Comparison of ENCODE assay signal across 29 mouse cellular contexts in genomic region chr8:7489948-7490347, GRCm38 (mm10).
"Had no signal": no experiment of that assay in that cellular context is flagged by ENCODE, and none has a peak within 500 bp of the region (broad histone marks: within the 10 kb centered on the region; RNA-seq: fewer than 3 reads in every experiment).

No protein-coding gene starts in this region.

- H3K36me3 ChIP-seq: embryonic facial prominence, embryonic 10.5 days; embryonic facial prominence, embryonic 12.5 days; embryonic facial prominence, embryonic 13.5 days; embryonic facial prominence, embryonic 15.5 days; forebrain, embryonic 10.5 days; forebrain, embryonic 12.5 days; forebrain, embryonic 15.5 days had no signal

- H3K4me1 ChIP-seq: embryonic facial prominence, embryonic 10.5 days; embryonic facial prominence, embryonic 12.5 days; embryonic facial prominence, embryonic 13.5 days; embryonic facial prominence, embryonic 15.5 days; forebrain, embryonic 10.5 days; forebrain, embryonic 12.5 days; forebrain, embryonic 13.5 days; forebrain, embryonic 15.5 days had no signal

- H3K4me2 ChIP-seq: embryonic facial prominence, embryonic 12.5 days; embryonic facial prominence, embryonic 13.5 days; embryonic facial prominence, embryonic 15.5 days; forebrain, embryonic 12.5 days; forebrain, embryonic 13.5 days; forebrain, embryonic 15.5 days had no signal

- H3K27ac ChIP-seq: embryonic facial prominence, embryonic 10.5 days; embryonic facial prominence, embryonic 12.5 days; embryonic facial prominence, embryonic 13.5 days; embryonic facial prominence, embryonic 15.5 days; forebrain, embryonic 10.5 days; forebrain, embryonic 12.5 days; forebrain, embryonic 13.5 days; forebrain, embryonic 15.5 days; gastrocnemius, adult 2 months; heart, adult 2 months had no signal

- H3K27me3 ChIP-seq: embryonic facial prominence, embryonic 12.5 days; embryonic facial prominence, embryonic 13.5 days; embryonic facial prominence, embryonic 15.5 days; forebrain, embryonic 12.5 days; forebrain, embryonic 13.5 days; forebrain, embryonic 15.5 days had no signal

- H3K9ac ChIP-seq: embryonic facial prominence, embryonic 12.5 days; embryonic facial prominence, embryonic 13.5 days; embryonic facial prominence, embryonic 15.5 days; forebrain, embryonic 12.5 days; forebrain, embryonic 13.5 days; forebrain, embryonic 15.5 days; forebrain, postnatal 0 days had no signal

- H3K9me3 ChIP-seq: embryonic facial prominence, embryonic 10.5 days; embryonic facial prominence, embryonic 12.5 days; embryonic facial prominence, embryonic 13.5 days; embryonic facial prominence, embryonic 15.5 days; forebrain, embryonic 10.5 days; forebrain, embryonic 12.5 days; forebrain, embryonic 13.5 days; forebrain, embryonic 15.5 days had no signal

- DNase-seq: cerebellum, adult 2 months; cerebellum, adult 8-10 months; cerebellum, adult 9-10 months; cerebellum, adult 9-11 months; cerebellum, postnatal 10 days; cerebellum, postnatal 14 days; cerebellum, postnatal 25 days; cerebellum, postnatal 36 days; embryo, embryonic 11 days; forebrain, postnatal 0 days; gastrocnemius, adult 2 months; gastrocnemius, postnatal 10 days; gastrocnemius, postnatal 14 days; gastrocnemius, postnatal 25 days; gastrocnemius, postnatal 36 days; heart, adult 11 months; heart, adult 18-20 months; heart, adult 2 months had no signal

- ATAC-seq: forebrain, embryonic 13.5 days; forebrain, embryonic 14.5 days; forebrain, embryonic 15.5 days; forebrain, embryonic 16.5 days; forebrain, postnatal 0 days had no signal

- H3K4me3 ChIP-seq: embryonic facial prominence, embryonic 10.5 days; embryonic facial prominence, embryonic 12.5 days; embryonic facial prominence, embryonic 13.5 days; embryonic facial prominence, embryonic 15.5 days; erythroblast, embryonic 14.5 days; forebrain, embryonic 10.5 days; forebrain, embryonic 12.5 days; forebrain, embryonic 13.5 days; forebrain, embryonic 15.5 days; gastrocnemius, adult 2 months; heart, adult 2 months had no signal
